Comparison of ENCODE assay signal across 18 mouse cellular contexts in the genomic region with DNA sequence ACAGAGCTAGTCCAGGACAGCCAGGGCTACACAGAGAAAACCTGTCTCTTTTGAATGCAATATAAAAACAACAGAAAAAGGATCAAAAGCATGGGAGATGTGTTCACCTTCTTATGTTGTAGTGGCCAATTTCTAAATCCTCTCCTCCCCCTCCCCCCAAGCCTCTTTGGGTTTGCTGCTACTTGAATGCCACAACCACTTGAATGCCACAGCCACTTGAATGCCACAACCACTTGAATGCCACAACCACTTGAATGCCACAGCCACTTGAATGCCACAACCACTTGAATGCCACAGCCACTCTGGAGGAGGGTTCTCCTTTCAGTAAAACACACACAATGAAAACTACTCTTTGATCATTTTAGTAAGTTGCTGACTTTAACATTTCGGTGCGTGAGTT.
"Had no signal": no experiment of that assay in that cellular context is flagged by ENCODE, and none has a peak within 500 bp of the region (broad histone marks: within the 10 kb centered on the region; RNA-seq: fewer than 3 reads in every experiment).

No protein-coding gene starts in this region.

- DNase-seq: kidney, adult 18-20 months; kidney, adult 9 months; kidney, postnatal 25 days; layer of hippocampus, postnatal 36 days; liver; thymus, adult 18-20 months; thymus, postnatal 14 days had no signal

- H3K9me3 ChIP-seq: limb, embryonic 10.5 days; limb, embryonic 13.5 days; liver, embryonic 12.5 days; liver, embryonic 15.5 days; lung, embryonic 15.5 days; megakaryocyte, embryonic 14.5 days; midbrain, embryonic 10.5 days; midbrain, embryonic 13.5 days had no signal

- H3K36me3 ChIP-seq: liver, embryonic 12.5 days; liver, embryonic 15.5 days; lung, embryonic 15.5 days; midbrain, embryonic 13.5 days had no signal

- H3K4me3 ChIP-seq: liver, embryonic 15.5 days had no signal

- H3K4me1 ChIP-seq: limb, embryonic 13.5 days; liver, embryonic 15.5 days; lung, embryonic 15.5 days had no signal

- H3K27me3 ChIP-seq: lung, embryonic 15.5 days; midbrain, embryonic 13.5 days had no signal

- H3K9ac ChIP-seq: liver, embryonic 12.5 days; liver, embryonic 15.5 days; lung, embryonic 15.5 days; midbrain, embryonic 13.5 days had no signal

- ATAC-seq: inflammation-experienced regulatory T-cells, adult 6 months; liver, embryonic 12.5 days had no signal

- H3K27ac ChIP-seq: hindbrain, postnatal 0 days; kidney, postnatal 0 days; limb, embryonic 10.5 days; limb, embryonic 13.5 days; liver, embryonic 12.5 days; liver, embryonic 15.5 days; lung, embryonic 15.5 days; midbrain, embryonic 13.5 days had no signal
